Mouse (Mus musculus): ENCODE results near the gene Slc7a15.

GRCm38 (mm10) chr12:8556189-8556588 is 42.7 kb downstream of the Slc7a15 start:
- TF ChIP-seq CTCF (IDR thresholded peaks at IDR 0.05; ENCODE audit: low read depth, low read length) (no peak), POLR2A (IDR thresholded peaks at IDR 0.05; ENCODE audit: insufficient read depth, low read length) (no peak), EP300 (IDR thresholded peaks at IDR 0.05; ENCODE audit: insufficient read depth, low read depth, low read length) (no peak)
